Mouse (Mus musculus): ENCODE results near the gene Prpsap1. TPM values are rescaled to one million over a fixed set of nuclear protein-coding genes. Genes with fewer than 3 reads are reported as not detected.
"Not testable (repeated sequence)": the region's sequence is repeated elsewhere in the genome, so short reads cannot be mapped to it uniquely, and the experiment has no call there.

Prpsap1 gene
- total RNA-seq, 2 experiments from 2014 or later: 12.0 to 15.9 TPM

- peak; percentile 90 for ATAC-seq (replicated peaks; ENCODE audit: low FRiP score, poor library complexity, severe bottlenecking)
These were observed 60.4 kb downstream of the Prpsap1 start, which contains the start of gene Ubald2 for GRCm38 (mm10) chr11:116433356-116434286. Gene Ubald2 (plus strand): TSS chr11:116434094.

- no peak for ATAC-seq (replicated peaks; ENCODE audit: low FRiP score, poor library complexity, severe bottlenecking)
These were observed 61.2 kb downstream of the Prpsap1 start for GRCm38 (mm10) chr11:116432593-116433355.

GRCm38 (mm10) chr11:116432127-116432526 lies 61.9 kb downstream of the Prpsap1 start:
- ATAC-seq (replicated peaks; ENCODE audit: low FRiP score, poor library complexity, severe bottlenecking): no peak

- ATAC-seq (replicated peaks; ENCODE audit: low FRiP score, poor library complexity, severe bottlenecking): no peak
These were observed 62.4 kb downstream of the Prpsap1 start for GRCm38 (mm10) chr11:116431428-116432077.

- ATAC-seq (replicated peaks; ENCODE audit: low FRiP score, poor library complexity, severe bottlenecking): no peak
These were observed 63.1 kb downstream of the Prpsap1 start for GRCm38 (mm10) chr11:116430723-116431427.

GRCm38 (mm10) chr11:116429862-116430613 lies 64.0 kb downstream of the Prpsap1 start:
- ATAC-seq (replicated peaks; ENCODE audit: low FRiP score, poor library complexity, severe bottlenecking): no peak

GRCm38 (mm10) chr11:116428872-116429859 lies 64.8 kb downstream of the Prpsap1 start:
- ATAC-seq (replicated peaks; ENCODE audit: low FRiP score, poor library complexity, severe bottlenecking): no peak; the same call in 1 of the 2 replicates

GRCm38 (mm10) chr11:116426852-116427575 lies 67.0 kb downstream of the Prpsap1 start:
- ATAC-seq (replicated peaks; ENCODE audit: low FRiP score, poor library complexity, severe bottlenecking): no peak

GRCm38 (mm10) chr11:116426328-116426727 lies 67.7 kb downstream of the Prpsap1 start:
- ATAC-seq (replicated peaks; ENCODE audit: low FRiP score, poor library complexity, severe bottlenecking): not testable (repeated sequence)

GRCm38 (mm10) chr11:116424621-116425407 lies 69.2 kb downstream of the Prpsap1 start:
- no peak for ATAC-seq (replicated peaks; ENCODE audit: low FRiP score, poor library complexity, severe bottlenecking)

GRCm38 (mm10) chr11:116423782-116424620 lies 70.0 kb downstream of the Prpsap1 start:
- ATAC-seq (replicated peaks; ENCODE audit: low FRiP score, poor library complexity, severe bottlenecking): no peak

- ATAC-seq (replicated peaks; ENCODE audit: low FRiP score, poor library complexity, severe bottlenecking): no peak
These were observed 70.8 kb downstream of the Prpsap1 start for GRCm38 (mm10) chr11:116423214-116423613.

GRCm38 (mm10) chr11:116422562-116422961 lies 71.4 kb downstream of the Prpsap1 start:
- ATAC-seq (replicated peaks; ENCODE audit: low FRiP score, poor library complexity, severe bottlenecking): no peak

GRCm38 (mm10) chr11:116421102-116421501 lies 72.9 kb downstream of the Prpsap1 start:
- no peak for ATAC-seq (replicated peaks; ENCODE audit: low FRiP score, poor library complexity, severe bottlenecking)
